Mouse (Mus musculus): Measurements from ENCODE around the gene Gm17087. TPM values are rescaled to one million over a fixed set of nuclear protein-coding genes. Genes with fewer than 3 reads are reported as not detected.

Gm17087 gene
- polyA plus RNA-seq, 2 experiments = not detected

DNA sequence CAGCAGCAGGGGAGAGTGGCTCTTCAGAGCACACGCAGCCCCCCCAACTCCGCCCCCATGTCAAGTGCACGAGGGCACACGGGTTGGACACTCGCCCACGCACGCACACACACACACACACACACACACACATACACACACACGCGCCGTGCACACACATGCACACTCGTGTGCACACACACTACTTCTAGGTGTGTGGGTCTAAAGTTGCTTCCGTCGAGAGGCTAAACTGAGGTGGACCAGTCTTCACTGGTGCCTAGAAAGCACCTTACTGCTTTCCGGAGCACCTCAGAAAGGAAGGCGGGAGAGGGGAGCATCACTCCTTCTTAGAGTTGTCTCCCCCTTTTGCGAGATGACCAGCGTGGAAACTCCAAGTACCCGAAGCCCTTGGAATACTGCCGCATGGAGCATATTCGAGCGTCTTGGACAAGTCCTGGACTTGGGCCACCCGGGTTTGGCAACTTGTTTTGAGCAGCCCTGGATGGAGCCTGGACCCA, 41.5 kb downstream of the Gm17087 start, which contains the start of gene Pde10a:
Gene Pde10a, plus strand, starts transcription at position 148 of the 497 bp plus-strand sequence.
- no peaks in the 10 kb centered on the region for H3K9me3 ChIP-seq (ENCODE audit: control insufficient read depth, low read length)
- peak within 1 kb of the TSS; percentile 42 for H3K4me2 ChIP-seq (ENCODE audit: low read depth)
- H3K4me1 ChIP-seq (replicated peaks; ENCODE audit: control insufficient read depth in 2 of 2, insufficient read depth in 2 of 2, low read length in 1 of 2) = no peaks in the 10 kb centered on the region
- no peak within 1 kb of the TSS for H3K9ac ChIP-seq (replicated peaks)
- H3K27me3 ChIP-seq (ENCODE audit: control insufficient read depth, insufficient read depth, low read length) = peaks cover 31% of the 10 kb centered on the region
- 5% methylated on average over 22 of the region's 22 CpGs for WGBS (ENCODE audit: insufficient replicate concordance)
- ATAC-seq (ENCODE audit: insufficient read depth) (no peak), DNase-seq (ENCODE audit: low read depth in 3 of 3, low spot score in 3 of 3) (no peak)
- no peak within 1 kb of the TSS for H3K27ac ChIP-seq
- TF ChIP-seq EP300 (IDR thresholded peaks at IDR 0.05; ENCODE audit: low read depth) (no peak), CTCF (IDR thresholded peaks at IDR 0.05; ENCODE audit: low read depth) (no peak)
- no peaks in the 10 kb centered on the region for H3K36me3 ChIP-seq (replicated peaks; ENCODE audit: control insufficient read depth, insufficient read depth, low read depth)
- peak within 1 kb of the TSS in 1 of 2 experiments; percentile 2; a peak in 2 of 4 replicates for H3K4me3 ChIP-seq (ENCODE audit: insufficient read depth in 1 of 2, low read depth in 2 of 2, low read length in 2 of 2)

DNA sequence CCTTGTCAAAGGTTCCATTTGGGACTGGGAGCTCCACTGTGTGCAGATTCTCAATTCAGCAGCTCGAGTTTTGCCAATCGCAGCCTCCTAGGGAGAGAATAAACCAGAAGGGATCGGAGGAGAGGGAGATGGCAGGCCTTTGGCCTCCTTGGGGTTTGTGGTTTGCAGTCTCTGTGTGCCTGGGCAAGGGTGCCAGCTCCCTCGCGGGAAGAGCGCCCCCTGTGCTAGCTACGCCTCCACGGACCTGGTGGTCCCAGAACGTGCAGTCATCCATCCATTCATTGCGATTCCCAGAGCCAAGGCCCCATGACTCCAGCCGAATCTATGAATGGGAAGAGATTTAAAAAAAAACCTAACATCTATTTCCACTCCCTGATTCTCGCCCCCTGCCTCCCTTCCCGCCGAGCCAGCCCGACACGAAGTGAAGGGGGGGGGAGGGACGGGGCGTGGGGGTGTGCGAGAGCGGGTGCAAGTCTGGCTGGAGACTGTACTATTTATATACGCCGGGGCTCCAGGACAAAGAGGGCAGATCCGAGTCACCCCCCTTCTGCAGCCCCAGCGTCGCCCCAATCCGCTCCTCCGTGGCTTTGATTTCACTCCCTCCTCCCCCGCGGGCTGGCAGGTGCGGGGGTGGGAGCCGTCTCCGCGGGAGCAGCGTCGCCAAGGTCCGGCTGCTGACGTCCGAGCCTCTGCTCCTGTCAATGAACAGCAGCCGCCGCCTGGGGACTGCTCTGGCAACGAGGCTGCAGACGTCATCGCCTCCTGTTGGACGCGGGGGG, 42.2 kb downstream of the Gm17087 start:
- Histone ChIP-seq H3K36me3 (replicated peaks; ENCODE audit: control insufficient read depth, insufficient read depth, low read depth) (no peaks in the 10 kb centered on the region), H3K4me1 (replicated peaks; ENCODE audit: control insufficient read depth in 2 of 2, insufficient read depth in 2 of 2, low read length in 1 of 2) (no peaks in the 10 kb centered on the region), H3K4me2 (ENCODE audit: low read depth) (peak overlapping the region; percentile 42), H3K9ac (replicated peaks) (no peak overlapping the region), H3K27me3 (ENCODE audit: control insufficient read depth, insufficient read depth, low read length) (peaks cover 31% of the 10 kb centered on the region), H3K27ac (no peak overlapping the region), H3K9me3 (ENCODE audit: control insufficient read depth, low read length) (no peaks in the 10 kb centered on the region), H3K4me3 (ENCODE audit: insufficient read depth in 1 of 2, low read depth in 2 of 2, low read length in 2 of 2) (peak overlapping the region in 1 of 2 experiments; percentile 2; a peak in 2 of 4 replicates)
- ATAC-seq (ENCODE audit: insufficient read depth) (no peak), DNase-seq (ENCODE audit: low read depth in 3 of 3, low spot score in 3 of 3) (no peak)
- TF ChIP-seq CTCF (IDR thresholded peaks at IDR 0.05; ENCODE audit: low read depth) = peak; percentile 23
- no peak for TF ChIP-seq EP300 (IDR thresholded peaks at IDR 0.05; ENCODE audit: low read depth)
- WGBS (ENCODE audit: insufficient replicate concordance) = under 1% methylated on average over 38 of the region's 45 CpGs

DNA sequence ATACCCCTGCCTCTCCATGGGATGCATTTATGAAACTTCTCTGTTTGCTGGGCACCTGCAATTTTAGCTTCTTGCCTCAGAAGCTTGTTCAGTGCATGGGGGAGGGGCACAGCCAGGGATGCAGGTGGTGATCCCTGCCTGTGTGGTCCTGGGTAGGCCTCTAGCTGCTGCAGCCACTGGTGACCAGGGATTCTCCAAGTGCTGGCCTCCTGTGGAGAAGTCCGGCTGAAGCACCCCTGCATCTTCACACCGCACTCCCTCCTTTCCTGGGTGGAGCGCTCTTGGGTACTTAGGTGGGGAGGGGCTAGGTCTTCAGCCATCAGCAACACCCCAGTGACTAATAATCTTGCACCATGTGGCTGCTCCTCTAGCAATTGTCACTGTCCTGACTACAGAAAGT, 42.8 kb downstream of the Gm17087 start:
- H3K9me3 ChIP-seq (ENCODE audit: control insufficient read depth, low read length) = no peaks in the 10 kb centered on the region
- no peak overlapping the region for H3K4me2 ChIP-seq (ENCODE audit: low read depth)
- no peaks in the 10 kb centered on the region for H3K36me3 ChIP-seq (replicated peaks; ENCODE audit: control insufficient read depth, insufficient read depth, low read depth)
- no peak overlapping the region for H3K27ac ChIP-seq
- no peak overlapping the region for H3K9ac ChIP-seq (replicated peaks)
- WGBS (ENCODE audit: insufficient replicate concordance) = 28% methylated on average over 3 of the region's 3 CpGs
- peaks cover 31% of the 10 kb centered on the region for H3K27me3 ChIP-seq (ENCODE audit: control insufficient read depth, insufficient read depth, low read length)
- H3K4me1 ChIP-seq (replicated peaks; ENCODE audit: control insufficient read depth in 2 of 2, insufficient read depth in 2 of 2, low read length in 1 of 2) = no peaks in the 10 kb centered on the region
- ATAC-seq (ENCODE audit: insufficient read depth) (no peak), DNase-seq (ENCODE audit: low read depth in 3 of 3, low spot score in 3 of 3) (no peak)
- no peak for TF ChIP-seq CTCF (IDR thresholded peaks at IDR 0.05; ENCODE audit: low read depth)
- TF ChIP-seq EP300 (IDR thresholded peaks at IDR 0.05; ENCODE audit: low read depth) = no peak
- H3K4me3 ChIP-seq (ENCODE audit: insufficient read depth in 1 of 2, low read depth in 2 of 2, low read length in 2 of 2) = no peak overlapping the region

DNA sequence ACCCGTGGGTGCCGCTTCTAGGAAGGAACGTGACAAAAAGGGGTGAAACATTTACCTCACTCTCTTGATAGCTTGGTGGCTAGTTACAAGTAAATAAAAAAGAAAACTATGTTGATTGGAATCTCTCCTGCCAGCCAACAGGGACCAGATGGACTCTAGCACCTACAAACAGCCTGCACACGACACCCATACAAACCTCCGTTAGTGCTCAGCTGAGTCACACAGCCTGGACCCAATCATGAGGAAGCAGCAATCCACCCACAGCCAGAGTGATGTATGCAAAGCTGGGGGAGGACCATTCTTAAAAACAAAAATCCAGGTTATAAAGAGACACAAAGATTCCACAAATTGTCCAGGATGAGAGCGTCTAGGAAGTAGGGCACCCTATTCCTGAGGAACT, 50.7 kb downstream of the Gm17087 start:
- TF ChIP-seq EP300 (IDR thresholded peaks at IDR 0.05; ENCODE audit: low read depth) (no peak), CTCF (IDR thresholded peaks at IDR 0.05; ENCODE audit: low read depth) (no peak)
- DNase-seq (ENCODE audit: low read depth in 3 of 3, low spot score in 3 of 3) (no peak), ATAC-seq (ENCODE audit: insufficient read depth) (no peak)
- Histone ChIP-seq H3K4me2 (ENCODE audit: low read depth) (no peak overlapping the region), H3K9ac (replicated peaks) (no peak overlapping the region), H3K27me3 (ENCODE audit: control insufficient read depth, insufficient read depth, low read length) (no peaks in the 10 kb centered on the region), H3K36me3 (replicated peaks; ENCODE audit: control insufficient read depth, insufficient read depth, low read depth) (no peaks in the 10 kb centered on the region), H3K9me3 (ENCODE audit: control insufficient read depth, low read length) (no peaks in the 10 kb centered on the region), H3K4me3 (ENCODE audit: insufficient read depth in 1 of 2, low read depth in 2 of 2, low read length in 2 of 2) (no peak overlapping the region), H3K27ac (no peak overlapping the region), H3K4me1 (replicated peaks; ENCODE audit: control insufficient read depth in 2 of 2, insufficient read depth in 2 of 2, low read length in 1 of 2) (no peaks in the 10 kb centered on the region)
- WGBS (ENCODE audit: insufficient replicate concordance) = 56% methylated on average over 6 of the region's 6 CpGs

Other genes starting within 250 kb of the Gm17087 start
- 0.03 and 0.06 TPM in 2 replicates for gene Prr18, start 229.5 kb downstream of the Gm17087 start, polyA plus RNA-seq (2012; rRNA removed)
- gene Prr18, start 229.5 kb downstream of the Gm17087 start, polyA plus RNA-seq (2014; fragmentation: Nextera tagmentation; extraction: Ambion mirVana) = not detected in 2 replicates
- 0.04 and 0.09 TPM in 2 replicates for gene T2, start 211.0 kb downstream of the Gm17087 start, polyA plus RNA-seq (2012; rRNA removed)
- gene T2, start 211.0 kb downstream of the Gm17087 start, polyA plus RNA-seq (2014; fragmentation: Nextera tagmentation; extraction: Ambion mirVana) = not detected in 2 replicates
- 0.03 TPM in 1 of 2 replicates, not detected in the other for gene T, start 132.5 kb downstream of the Gm17087 start, polyA plus RNA-seq (2012; rRNA removed)
- gene T, start 132.5 kb downstream of the Gm17087 start, polyA plus RNA-seq (2014; fragmentation: Nextera tagmentation; extraction: Ambion mirVana) = not detected in 2 replicates
- 0.52 and 0.60 TPM in 2 replicates for gene Pde10a, start 41.6 kb downstream of the Gm17087 start, polyA plus RNA-seq (2012; rRNA removed)
- 0.34 and 0.52 TPM in 2 replicates for gene Pde10a, start 41.6 kb downstream of the Gm17087 start, polyA plus RNA-seq (2014; fragmentation: Nextera tagmentation; extraction: Ambion mirVana)

Data from liver, embryonic 14.5 days (tissue).